Mouse (Mus musculus) olfactory bulb, adult 2 months (tissue): ENCODE data around the gene Dchs1.

Experiments used
- CTCF ChIP-seq: fragments of 200-500 bp; IDR thresholded peaks from 2 replicates; pipeline ENCODE4 v1.5.1; 2012; ENCODE audit warnings: low read depth, mild to moderate bottlenecking, low read length, moderate library complexity; ENCODE audit not compliant: insufficient read depth
- POLR2A ChIP-seq: fragments of 200-500 bp; IDR thresholded peaks from 2 replicates; pipeline ENCODE4 v1.6.1; 2012; ENCODE audit warnings: mild to moderate bottlenecking, low read depth, low read length, moderate library complexity; ENCODE audit not compliant: insufficient read depth

DNA sequence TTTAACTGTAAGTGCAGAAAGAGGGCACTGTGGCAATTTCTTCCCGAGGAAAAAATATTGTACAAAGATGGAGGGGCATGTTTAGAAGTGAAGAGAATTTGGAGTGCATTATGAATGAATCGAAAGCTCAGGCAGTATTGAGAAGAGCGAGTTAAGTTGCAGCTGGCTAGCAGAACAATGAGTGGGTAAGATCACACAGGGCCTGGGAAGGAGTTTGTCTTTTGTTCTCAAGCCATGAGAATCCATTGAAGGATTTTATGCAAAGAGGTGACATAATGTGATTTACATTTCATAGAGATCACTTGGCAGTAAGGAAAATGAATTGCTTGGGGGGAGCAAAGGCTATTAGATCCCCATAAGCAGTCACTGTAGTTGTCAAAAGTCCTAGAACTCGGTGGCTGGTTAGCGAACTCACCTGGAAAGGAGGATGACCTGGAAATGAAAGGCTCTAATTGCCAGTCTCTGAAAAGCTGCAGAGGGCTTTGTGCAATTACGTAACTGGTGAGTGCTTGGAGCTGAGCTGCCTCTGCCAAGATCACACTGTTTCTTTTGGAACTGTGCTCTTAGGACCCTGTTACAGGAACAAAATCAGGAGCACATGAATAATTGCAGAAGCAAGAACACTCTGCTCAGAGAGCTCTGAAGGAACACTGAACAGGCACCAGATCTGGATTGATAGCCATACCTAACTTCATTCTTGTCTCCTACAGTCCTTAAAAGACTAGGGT lies 58.6 kb downstream of the Dchs1 start:
- TF ChIP-seq CTCF (no peak), POLR2A (no peak)
